Mouse (Mus musculus) intestine, embryonic 14.5 days (tissue): ENCODE data around the gene Arid2. TPM values are rescaled to one million over a fixed set of nuclear protein-coding genes. Genes with fewer than 3 reads are reported as not detected.
"Not testable (repeated sequence)": the region's sequence is repeated elsewhere in the genome, so short reads cannot be mapped to it uniquely, and the experiment has no call there.

Source experiments
- ATAC-seq: fragments of 200-750 bp; cut with Nextera tagmentation; replicated peaks from 2 replicates; pipeline ENCODE4 v1.8.0; 2017; ENCODE audit warnings: low read depth, moderate number of reproducible peaks, moderate TSS enrichment, moderate library complexity; ENCODE audit not compliant: low FRiP score, low TSS enrichment
- DNase-seq: peaks from one replicate; pipeline ENCODE4 v3.0.0-alpha.2; 2018; ENCODE audit warnings: low spot score
- H3K27ac ChIP-seq: fragments of 300-500 bp; sonication (generic); 2 replicates; pipeline ENCODE4 v1.5.1; 2014; ENCODE audit warnings: low read depth, mild to moderate bottlenecking, control low read depth
- H3K27me3 ChIP-seq: fragments of 300-500 bp; sonication (generic); replicated peaks from 2 replicates; pipeline ENCODE4 v1.6.1; 2014; ENCODE audit warnings: low read length, control low read depth; ENCODE audit not compliant: control insufficient read depth, insufficient read depth
- H3K36me3 ChIP-seq: fragments of 300-500 bp; sonication (generic); 2 replicates; pipeline ENCODE4 v1.6.1; 2014; ENCODE audit warnings: low read length, control low read depth; ENCODE audit not compliant: control insufficient read depth, insufficient read depth
- H3K4me1 ChIP-seq: fragments of 300-500 bp; sonication (generic); replicated peaks from 2 replicates; pipeline ENCODE4 v1.6.1; 2014; ENCODE audit warnings: low read length, control low read depth, mixed read lengths; ENCODE audit not compliant: control insufficient read depth, insufficient read depth
- H3K4me2 ChIP-seq: fragments of 300-500 bp; sonication (generic); 2 replicates; pipeline ENCODE4 v1.6.1; 2014; ENCODE audit warnings: low read length
- H3K4me3 ChIP-seq: fragments of 300-500 bp; sonication (generic); 2 replicates; pipeline ENCODE4 v1.5.1; 2014; ENCODE audit warnings: low read depth, low read length, control low read depth, mixed read lengths
- H3K9ac ChIP-seq: fragments of 300-500 bp; sonication (generic); 2 replicates; pipeline ENCODE4 v1.6.1; 2014; ENCODE audit warnings: mild to moderate bottlenecking, low read length
- H3K9me3 ChIP-seq: fragments of 300-500 bp; sonication (generic); 2 replicates; pipeline ENCODE4 v1.6.1; 2016; ENCODE audit warnings: low read length, control low read depth; ENCODE audit not compliant: control insufficient read depth
- WGBS: fragments of 180-500 bp; shearing (Covaris S2); extraction: QIAGEN DNeasy Blood & Tissue Kit; methylation state at CpG from one replicate; pipeline ENCODE4 v1.1.7; 2014; 5-methylcytosine and 5-hydroxymethylcytosine counted together
- polyA plus RNA-seq: library from polyadenylated mRNA; unstranded; fragments of >200 nt; fragmentation: Nextera tagmentation; extraction: Ambion mirVana; gene quantifications from 2 replicates; pipeline ENCODE4 v1.2.1, GENCODE M21; 2014

The Arid2 gene
- polyA plus RNA-seq, 1 experiment from 2014 or later: 28.1 TPM

GRCm38 (mm10) chr15:96325726-96326328 is 38.5 kb downstream of the Arid2 start:
- peaks cover 9% of the 10 kb centered on the region; the same call in 1 of the 2 replicates for H3K36me3 ChIP-seq
- H3K4me3 ChIP-seq: no peak overlapping the region
- no peak overlapping the region for H3K4me2 ChIP-seq
- no peak overlapping the region for H3K9ac ChIP-seq
- 91% methylated on average over 7 of the region's 7 CpGs for WGBS
- ATAC-seq (no peak), DNase-seq (no peak)
- no peaks in the 10 kb centered on the region for H3K27me3 ChIP-seq
- H3K4me1 ChIP-seq: no peaks in the 10 kb centered on the region
- H3K27ac ChIP-seq: no peak overlapping the region
- no peaks in the 10 kb centered on the region for H3K9me3 ChIP-seq

- not testable (repeated sequence) for H3K9me3 ChIP-seq, H3K27me3 ChIP-seq, H3K4me2 ChIP-seq, H3K27ac ChIP-seq, ATAC-seq, H3K36me3 ChIP-seq, H3K4me3 ChIP-seq, DNase-seq, H3K4me1 ChIP-seq, H3K9ac ChIP-seq
- 94% methylated on average over 3 of the region's 4 CpGs for WGBS
Observed at GRCm38 (mm10) chr15:96328722-96329121, 41.4 kb downstream of the Arid2 start.

GRCm38 (mm10) chr15:96330536-96330935 is 43.2 kb downstream of the Arid2 start:
- Histone ChIP-seq H3K4me3 (no peak overlapping the region), H3K27ac (no peak overlapping the region), H3K27me3 (no peaks in the 10 kb centered on the region), H3K36me3 (0 out of 2 replicates have a peak, but pooled peaks cover 5% of the 10 kb centered on the region), H3K9me3 (no peaks in the 10 kb centered on the region), H3K4me1 (0 out of 2 replicates have a peak, but pooled peaks cover 4% of the 10 kb centered on the region), H3K9ac (no peak overlapping the region), H3K4me2 (no peak overlapping the region)
- ATAC-seq (no peak), DNase-seq (no peak)
- 61% methylated on average over 3 of the region's 3 CpGs for WGBS

- no peaks in the 10 kb centered on the region for H3K36me3 ChIP-seq
- 0 out of 2 replicates have a peak, but pooled peaks cover 4% of the 10 kb centered on the region for H3K4me1 ChIP-seq
- no peak for DNase-seq
- no peak for ATAC-seq
- no peak overlapping the region for H3K4me2 ChIP-seq
- H3K27me3 ChIP-seq: no peaks in the 10 kb centered on the region
- no peak overlapping the region for H3K9ac ChIP-seq
- H3K9me3 ChIP-seq: no peaks in the 10 kb centered on the region
- no peak overlapping the region for H3K4me3 ChIP-seq
- WGBS: 85% methylated on average over 9 of the region's 9 CpGs
- no peak overlapping the region for H3K27ac ChIP-seq
Observed at GRCm38 (mm10) chr15:96332468-96333213, 45.3 kb downstream of the Arid2 start.

GRCm38 (mm10) chr15:96333350-96333749 is 46.0 kb downstream of the Arid2 start:
- Histone ChIP-seq H3K4me3 (no peak overlapping the region), H3K4me2 (no peak overlapping the region), H3K9me3 (no peaks in the 10 kb centered on the region), H3K4me1 (0 out of 2 replicates have a peak, but pooled peaks cover 4% of the 10 kb centered on the region), H3K9ac (no peak overlapping the region), H3K27ac (no peak overlapping the region), H3K27me3 (no peaks in the 10 kb centered on the region), H3K36me3 (no peaks in the 10 kb centered on the region)
- 72% methylated on average over 5 of the region's 5 CpGs for WGBS
- no peak for DNase-seq
- no peak for ATAC-seq

GRCm38 (mm10) chr15:96340924-96341323 is 53.6 kb downstream of the Arid2 start:
- WGBS: 75% methylated on average over 2 of the region's 2 CpGs
- ATAC-seq (no peak), DNase-seq (no peak)
- H3K4me1 ChIP-seq: no peaks in the 10 kb centered on the region; the same call in 1 of the 2 replicates
- no peak overlapping the region for H3K27ac ChIP-seq
- no peaks in the 10 kb centered on the region for H3K9me3 ChIP-seq
- H3K4me2 ChIP-seq: no peak overlapping the region
- no peaks in the 10 kb centered on the region for H3K27me3 ChIP-seq
- H3K36me3 ChIP-seq: no peaks in the 10 kb centered on the region
- no peak overlapping the region for H3K4me3 ChIP-seq
- H3K9ac ChIP-seq: no peak overlapping the region

GRCm38 (mm10) chr15:96342097-96342496 is 54.8 kb downstream of the Arid2 start:
- ATAC-seq (no peak), DNase-seq (no peak)
- Histone ChIP-seq H3K4me1 (no peaks in the 10 kb centered on the region; the same call in 1 of the 2 replicates), H3K27ac (no peak overlapping the region), H3K27me3 (no peaks in the 10 kb centered on the region), H3K36me3 (no peaks in the 10 kb centered on the region), H3K4me2 (no peak overlapping the region), H3K9me3 (no peaks in the 10 kb centered on the region), H3K4me3 (no peak overlapping the region), H3K9ac (no peak overlapping the region)
- WGBS: 94% methylated on average over 8 of the region's 8 CpGs

- H3K4me2 ChIP-seq: no peak overlapping the region
- 86% methylated on average over 3 of the region's 3 CpGs for WGBS
- ATAC-seq: 0 out of 2 replicates have a peak, but pooled peaks have one; percentile 48
Observed at GRCm38 (mm10) chr15:96342871-96343270, 55.6 kb downstream of the Arid2 start.

More at GRCm38 (mm10) chr15:96342871-96343270, 55.6 kb downstream of the Arid2 start:
- DNase-seq: no peak
- no peaks in the 10 kb centered on the region for H3K36me3 ChIP-seq
- no peak overlapping the region for H3K27ac ChIP-seq
- no peaks in the 10 kb centered on the region for H3K9me3 ChIP-seq
- H3K9ac ChIP-seq: no peak overlapping the region
- H3K4me1 ChIP-seq: no peaks in the 10 kb centered on the region; the same call in 1 of the 2 replicates
- H3K4me3 ChIP-seq: no peak overlapping the region
- H3K27me3 ChIP-seq: no peaks in the 10 kb centered on the region
